Mouse (Mus musculus) spleen, adult 12 weeks (tissue): ENCODE measurements around the gene Casp7.

ENCODE experiments used
- DNase-seq: peaks from one replicate; pipeline ENCODE4 v3.0.0; 2022; ENCODE audit warnings: low spot score

The Casp7 gene

DNA sequence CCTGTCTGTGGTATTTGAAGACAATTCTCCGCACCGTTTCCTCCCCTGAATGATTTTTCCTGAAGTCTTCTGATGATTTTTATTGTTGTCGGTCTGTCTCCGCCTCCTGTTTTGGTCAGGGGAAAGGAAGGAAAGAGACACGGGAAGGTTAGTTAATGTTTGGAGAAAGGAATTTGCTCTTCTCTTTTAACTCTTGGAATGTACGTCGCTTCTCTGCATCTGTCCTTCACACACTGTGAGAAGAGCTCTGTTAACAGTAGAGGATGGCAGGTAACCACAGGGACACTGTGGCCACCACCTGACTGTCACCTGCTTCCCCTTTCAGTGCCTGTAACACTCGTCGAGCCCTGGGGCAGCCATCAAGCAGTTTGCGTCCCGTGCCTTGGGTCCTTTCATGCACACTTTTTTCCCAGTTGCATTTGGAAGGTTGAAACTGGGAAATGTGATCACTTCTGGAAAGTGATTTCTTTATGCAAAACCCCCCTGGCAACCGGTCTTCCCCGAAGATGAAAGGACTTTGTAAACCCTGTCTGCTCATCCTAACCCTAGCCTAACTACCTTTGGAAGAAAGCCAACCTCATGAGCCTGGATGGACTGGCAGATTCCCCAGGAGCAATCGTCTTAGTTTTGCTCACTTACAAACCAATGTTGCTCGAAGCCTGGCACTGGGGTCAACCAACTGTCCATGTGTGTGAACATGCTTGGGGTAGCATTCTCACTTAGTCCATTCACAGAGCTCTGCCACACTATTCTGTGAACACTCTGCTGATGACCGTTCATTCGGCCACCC, 27.9 kb downstream of the Casp7 start:
- no peak for DNase-seq

- no peak for DNase-seq
Observed at GRCm38 (mm10) chr19:56425492-56425891, 28.6 kb downstream of the Casp7 start.

- no peak for DNase-seq
Observed at GRCm38 (mm10) chr19:56430369-56430768, 33.4 kb downstream of the Casp7 start.

DNA sequence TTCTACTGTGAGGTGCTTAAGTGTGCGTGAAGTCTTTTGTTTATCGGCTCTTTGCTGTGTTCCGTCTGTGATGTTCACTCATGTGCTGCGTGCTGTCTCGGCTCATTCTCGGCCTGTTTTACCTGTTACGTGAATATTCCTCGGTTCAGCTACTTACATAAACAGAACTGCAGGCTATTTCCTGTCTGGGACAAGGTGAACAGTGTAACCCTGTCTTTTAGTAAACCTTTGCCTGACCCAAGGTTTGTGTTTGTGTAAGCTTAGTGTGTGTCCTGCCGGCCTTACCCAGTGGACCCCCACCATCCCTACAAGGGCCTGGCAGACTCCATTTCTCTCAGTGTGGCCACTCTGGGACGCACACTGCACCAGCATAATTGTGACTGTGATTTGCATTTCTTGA, 35.8 kb downstream of the Casp7 start:
- DNase-seq: no peak

DNA sequence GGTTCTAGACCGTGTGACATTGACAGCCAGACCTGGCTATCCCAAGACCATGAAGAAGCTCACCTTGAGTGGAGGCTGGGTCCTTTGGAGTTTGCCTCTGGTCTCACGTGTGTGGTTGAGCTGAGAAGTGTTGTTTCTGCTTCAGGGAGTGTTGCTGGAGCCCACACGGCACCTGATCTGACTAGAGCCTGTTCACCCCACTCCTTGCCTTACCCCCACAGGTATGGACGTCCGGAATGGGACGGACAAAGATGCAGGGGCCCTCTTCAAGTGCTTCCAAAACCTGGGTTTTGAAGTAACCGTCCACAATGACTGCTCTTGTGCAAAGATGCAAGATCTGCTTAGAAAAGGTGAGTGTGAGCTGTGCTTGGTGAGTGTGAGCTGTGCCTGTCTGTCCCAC, 36.7 kb downstream of the Casp7 start:
- no peak for DNase-seq

- no peak for DNase-seq
Observed at GRCm38 (mm10) chr19:56436380-56436779, 39.5 kb downstream of the Casp7 start.

- no peak for DNase-seq
Observed at GRCm38 (mm10) chr19:56438357-56439071, 41.6 kb downstream of the Casp7 start.

- DNase-seq: no peak
Observed at GRCm38 (mm10) chr19:56439072-56439434, 42.1 kb downstream of the Casp7 start.

DNA sequence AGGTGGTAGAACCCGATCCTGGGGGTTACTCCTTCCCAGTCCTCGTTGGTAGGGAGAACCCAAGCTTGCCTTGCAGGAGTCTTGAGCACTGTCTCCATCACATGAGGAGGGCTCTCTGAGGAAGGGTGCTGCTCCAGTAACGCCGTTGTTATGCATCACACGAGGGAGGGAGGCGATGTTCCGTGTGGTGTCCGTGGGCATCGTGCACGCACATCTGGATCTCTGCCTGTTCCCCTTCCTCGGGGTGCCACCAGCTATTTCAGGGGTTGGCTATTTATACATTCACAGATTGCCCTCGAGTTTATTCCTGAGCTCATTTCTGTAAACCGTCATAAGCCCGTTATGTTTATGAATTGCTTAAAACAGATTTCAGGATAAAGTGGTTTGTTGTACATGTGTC, 46.5 kb downstream of the Casp7 start:
- no peak for DNase-seq

- no peak for DNase-seq
Observed at GRCm38 (mm10) chr19:56448784-56449183, 51.9 kb downstream of the Casp7 start.

DNA sequence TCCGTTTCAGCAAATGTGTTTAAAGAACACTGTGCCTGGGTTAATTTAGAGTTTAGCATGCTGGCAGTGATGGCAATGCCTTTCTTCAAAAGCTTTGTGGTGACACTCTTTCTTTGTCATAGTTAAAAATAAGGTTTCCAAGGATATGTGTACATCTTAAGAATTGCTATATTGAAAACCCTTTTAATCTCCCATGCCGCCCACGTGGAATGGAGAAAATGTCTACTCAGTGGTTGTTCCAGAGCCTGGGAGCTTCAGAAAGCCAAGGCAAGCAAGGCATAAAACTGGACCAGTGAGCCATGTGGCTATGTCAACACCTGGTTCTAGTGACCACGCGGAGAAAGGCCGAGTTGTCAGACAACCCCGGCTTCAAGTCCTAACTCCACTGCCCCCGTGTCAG, 52.6 kb downstream of the Casp7 start:
- DNase-seq: no peak

- DNase-seq: no peak
Observed at GRCm38 (mm10) chr19:56450892-56451291, 54.0 kb downstream of the Casp7 start.

DNA sequence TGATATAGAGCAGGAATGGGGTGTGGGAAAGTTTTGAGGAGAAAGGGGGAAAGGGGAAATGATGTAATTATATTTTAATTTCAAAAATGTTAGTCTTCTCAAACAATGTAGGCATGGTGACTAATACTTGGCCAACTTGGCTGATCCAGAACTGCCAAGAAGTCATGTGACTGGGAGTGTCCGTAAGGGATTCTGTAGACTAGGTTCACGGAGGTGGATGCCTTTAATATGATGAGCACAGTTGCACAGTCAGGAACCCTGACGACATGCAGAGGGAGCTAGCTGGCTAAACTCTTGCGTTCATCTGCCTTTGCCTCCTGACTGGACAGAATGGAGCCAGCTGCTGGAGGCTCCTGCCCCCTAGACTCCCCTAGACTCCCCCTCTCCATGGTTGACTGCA, 54.9 kb downstream of the Casp7 start:
- no peak for DNase-seq

GRCm38 (mm10) chr19:56452421-56452820, 55.5 kb downstream of the Casp7 start:
- no peak for DNase-seq

- DNase-seq: no peak
Observed at GRCm38 (mm10) chr19:56454862-56455261, 57.9 kb downstream of the Casp7 start.

- no peak for DNase-seq
Observed at GRCm38 (mm10) chr19:56455369-56455768, 58.4 kb downstream of the Casp7 start.

DNA sequence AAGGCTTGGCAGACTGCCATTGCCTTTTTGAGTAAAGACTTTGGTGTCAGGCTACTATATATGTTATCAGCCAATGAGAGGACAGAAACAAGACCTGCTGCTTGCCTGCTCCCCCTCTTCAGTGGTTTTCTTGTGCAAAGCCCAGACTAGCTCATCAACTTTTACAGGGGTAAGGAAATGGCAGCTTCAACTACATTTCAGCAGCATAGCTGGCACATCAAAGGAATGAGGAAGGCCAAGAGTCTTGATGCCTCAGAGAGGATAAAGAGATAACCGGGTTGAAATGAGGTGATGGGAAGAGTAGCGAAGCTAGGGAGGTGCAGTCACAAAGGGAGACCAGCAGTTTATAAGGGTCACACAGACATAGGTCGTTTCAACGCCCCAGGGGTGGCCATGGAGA, 60.6 kb downstream of the Casp7 start:
- no peak for DNase-seq

- DNase-seq: no peak
Observed at GRCm38 (mm10) chr19:56459154-56460050, 62.5 kb downstream of the Casp7 start.

DNA sequence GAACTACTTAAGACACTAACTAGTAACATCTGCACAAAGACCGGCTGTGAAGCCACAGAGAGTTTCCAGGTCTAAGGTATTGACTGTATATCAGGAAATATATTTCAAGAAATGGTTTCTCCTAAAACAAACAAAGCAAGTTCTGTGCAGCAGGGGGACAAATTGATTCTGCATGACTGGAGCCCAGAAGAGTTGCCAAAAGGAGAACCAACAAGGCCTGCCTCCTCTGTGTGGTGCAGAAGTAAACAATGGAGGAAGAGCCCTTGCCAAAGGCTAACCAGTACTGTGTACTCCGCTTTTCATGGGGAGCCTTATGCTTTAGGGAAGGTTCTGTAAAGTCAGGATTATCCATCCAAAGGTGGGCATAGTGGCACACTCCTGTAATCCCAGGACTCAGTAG, 63.3 kb downstream of the Casp7 start:
- DNase-seq: no peak

DNA sequence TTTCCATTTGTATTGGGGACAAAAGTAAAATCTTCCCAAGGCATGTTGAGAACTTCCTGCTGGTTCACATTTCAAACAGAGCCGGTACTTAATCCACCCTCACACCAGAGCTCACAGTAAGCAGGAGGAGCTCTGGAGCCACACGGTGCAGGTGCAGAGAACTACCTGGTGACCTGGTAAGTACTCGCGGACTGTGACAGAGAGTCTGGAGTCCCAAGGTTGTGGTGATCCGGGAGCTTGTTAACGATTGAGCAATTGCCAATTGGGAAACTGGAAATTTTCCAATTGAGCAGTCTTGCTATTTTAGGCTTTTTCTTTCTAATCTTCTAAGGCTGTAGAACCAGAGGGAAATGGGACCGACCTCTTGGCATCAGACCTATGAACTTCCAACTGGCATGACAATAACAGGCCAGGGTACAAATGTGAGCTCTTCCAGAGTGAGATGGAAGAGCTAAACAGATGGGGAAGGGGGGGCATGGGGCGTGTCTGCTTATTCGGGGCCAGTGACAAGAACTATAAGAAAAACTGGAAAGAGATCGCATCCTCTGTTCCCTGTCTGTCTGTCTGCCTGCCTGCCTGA, 64.7 kb downstream of the Casp7 start, which contains the start of gene Plekhs1:
TSS of gene Plekhs1 (plus strand) at position 119 of the 580 bp plus-strand sequence.
- no peak for DNase-seq

DNA sequence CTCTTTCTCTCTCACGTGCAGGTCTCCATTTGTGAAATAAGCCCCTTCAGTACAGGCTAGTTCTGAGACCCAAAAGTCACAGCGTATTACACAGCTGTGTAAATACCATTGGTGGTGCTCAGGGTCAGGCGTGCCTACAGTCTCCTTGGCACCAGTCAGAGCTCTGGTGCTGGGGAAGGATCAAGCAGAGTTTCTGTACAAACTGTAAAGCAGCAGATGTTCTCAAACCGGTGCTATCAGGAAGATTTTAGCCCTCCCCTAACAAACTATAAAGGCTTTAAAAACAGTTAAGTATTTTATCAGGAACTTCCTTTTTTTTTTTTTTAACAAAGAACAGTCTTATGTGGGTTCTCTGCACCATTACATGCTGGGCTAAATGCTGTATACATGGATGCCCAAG, 65.9 kb downstream of the Casp7 start:
- no peak for DNase-seq

- no peak for DNase-seq
Observed at GRCm38 (mm10) chr19:56466486-56466885, 69.6 kb downstream of the Casp7 start.
